Mouse (Mus musculus): ENCODE data around the gene Pdzd2. TPM values are rescaled to one million over a fixed set of nuclear protein-coding genes. Genes with fewer than 3 reads are reported as not detected.

Gene Pdzd2
- polyA plus RNA-seq, 1 experiment, result 9.3 TPM

GRCm38 (mm10) chr15:12713216-12713615 is 26.5 kb downstream of the Pdzd2 start:
- no peak overlapping the region for H3K27ac ChIP-seq (ENCODE audit: control insufficient read depth, insufficient read depth, low read depth, low read length)
- H3K4me3 ChIP-seq (ENCODE audit: control insufficient read depth, low read depth, low read length), result no peak overlapping the region
- no peaks in the 10 kb centered on the region for H3K36me3 ChIP-seq (ENCODE audit: control insufficient read depth, insufficient read depth, low read length)
- H3K4me1 ChIP-seq (ENCODE audit: control insufficient read depth, insufficient read depth, low read length), result no peaks in the 10 kb centered on the region
- no peaks in the 10 kb centered on the region for H3K27me3 ChIP-seq (ENCODE audit: control insufficient read depth, insufficient read depth, low read length)
- TF ChIP-seq CTCF (IDR thresholded peaks at IDR 0.05; ENCODE audit: control insufficient read depth, insufficient read depth, insufficient replicate concordance, low read depth, low read length) (no peak), POLR2A (IDR thresholded peaks at IDR 0.05; ENCODE audit: control insufficient read depth, low read depth, low read length) (no peak)

- Histone ChIP-seq H3K4me1 (ENCODE audit: control insufficient read depth, insufficient read depth, low read length) (no peaks in the 10 kb centered on the region), H3K27ac (ENCODE audit: control insufficient read depth, insufficient read depth, low read depth, low read length) (no peak overlapping the region), H3K36me3 (ENCODE audit: control insufficient read depth, insufficient read depth, low read length) (no peaks in the 10 kb centered on the region), H3K4me3 (ENCODE audit: control insufficient read depth, low read depth, low read length) (no peak overlapping the region), H3K27me3 (ENCODE audit: control insufficient read depth, insufficient read depth, low read length) (no peaks in the 10 kb centered on the region)
- TF ChIP-seq POLR2A (IDR thresholded peaks at IDR 0.05; ENCODE audit: control insufficient read depth, low read depth, low read length) (no peak), CTCF (IDR thresholded peaks at IDR 0.05; ENCODE audit: control insufficient read depth, insufficient read depth, insufficient replicate concordance, low read depth, low read length) (no peak)
Measured at GRCm38 (mm10) chr15:12710036-12710435, 29.7 kb downstream of the Pdzd2 start.

- Histone ChIP-seq H3K4me1 (ENCODE audit: control insufficient read depth, insufficient read depth, low read length) (no peaks in the 10 kb centered on the region), H3K4me3 (ENCODE audit: control insufficient read depth, low read depth, low read length) (no peak overlapping the region), H3K36me3 (ENCODE audit: control insufficient read depth, insufficient read depth, low read length) (no peaks in the 10 kb centered on the region), H3K27ac (ENCODE audit: control insufficient read depth, insufficient read depth, low read depth, low read length) (no peak overlapping the region), H3K27me3 (ENCODE audit: control insufficient read depth, insufficient read depth, low read length) (no peaks in the 10 kb centered on the region)
- TF ChIP-seq POLR2A (IDR thresholded peaks at IDR 0.05; ENCODE audit: control insufficient read depth, low read depth, low read length) (no peak), CTCF (IDR thresholded peaks at IDR 0.05; ENCODE audit: control insufficient read depth, insufficient read depth, insufficient replicate concordance, low read depth, low read length) (no peak)
Measured at GRCm38 (mm10) chr15:12708297-12708696, 31.4 kb downstream of the Pdzd2 start.

- no peak overlapping the region for H3K27ac ChIP-seq (ENCODE audit: control insufficient read depth, insufficient read depth, low read depth, low read length)
- no peaks in the 10 kb centered on the region for H3K36me3 ChIP-seq (ENCODE audit: control insufficient read depth, insufficient read depth, low read length)
- H3K4me3 ChIP-seq (ENCODE audit: control insufficient read depth, low read depth, low read length), result no peak overlapping the region
- no peaks in the 10 kb centered on the region for H3K4me1 ChIP-seq (ENCODE audit: control insufficient read depth, insufficient read depth, low read length)
- H3K27me3 ChIP-seq (ENCODE audit: control insufficient read depth, insufficient read depth, low read length), result no peaks in the 10 kb centered on the region
- no peak for TF ChIP-seq POLR2A (IDR thresholded peaks at IDR 0.05; ENCODE audit: control insufficient read depth, low read depth, low read length)
- no peak for TF ChIP-seq CTCF (IDR thresholded peaks at IDR 0.05; ENCODE audit: control insufficient read depth, insufficient read depth, insufficient replicate concordance, low read depth, low read length)
Measured at GRCm38 (mm10) chr15:12706902-12707301, 32.8 kb downstream of the Pdzd2 start.

- Histone ChIP-seq H3K27ac (ENCODE audit: control insufficient read depth, insufficient read depth, low read depth, low read length) (no peak overlapping the region), H3K4me3 (ENCODE audit: control insufficient read depth, low read depth, low read length) (no peak overlapping the region), H3K4me1 (ENCODE audit: control insufficient read depth, insufficient read depth, low read length) (no peaks in the 10 kb centered on the region), H3K36me3 (ENCODE audit: control insufficient read depth, insufficient read depth, low read length) (no peaks in the 10 kb centered on the region), H3K27me3 (ENCODE audit: control insufficient read depth, insufficient read depth, low read length) (no peaks in the 10 kb centered on the region)
- TF ChIP-seq POLR2A (IDR thresholded peaks at IDR 0.05; ENCODE audit: control insufficient read depth, low read depth, low read length) (no peak), CTCF (IDR thresholded peaks at IDR 0.05; ENCODE audit: control insufficient read depth, insufficient read depth, insufficient replicate concordance, low read depth, low read length) (no peak)
Measured at GRCm38 (mm10) chr15:12700367-12700766, 39.4 kb downstream of the Pdzd2 start.

GRCm38 (mm10) chr15:12697741-12698140 is 42.0 kb downstream of the Pdzd2 start:
- H3K36me3 ChIP-seq (ENCODE audit: control insufficient read depth, insufficient read depth, low read length), result no peaks in the 10 kb centered on the region
- H3K4me3 ChIP-seq (ENCODE audit: control insufficient read depth, low read depth, low read length), result no peak overlapping the region
- TF ChIP-seq CTCF (IDR thresholded peaks at IDR 0.05; ENCODE audit: control insufficient read depth, insufficient read depth, insufficient replicate concordance, low read depth, low read length) (no peak), POLR2A (IDR thresholded peaks at IDR 0.05; ENCODE audit: control insufficient read depth, low read depth, low read length) (no peak)
- H3K27ac ChIP-seq (ENCODE audit: control insufficient read depth, insufficient read depth, low read depth, low read length), result no peak overlapping the region
- no peaks in the 10 kb centered on the region for H3K4me1 ChIP-seq (ENCODE audit: control insufficient read depth, insufficient read depth, low read length)
- H3K27me3 ChIP-seq (ENCODE audit: control insufficient read depth, insufficient read depth, low read length), result no peaks in the 10 kb centered on the region

DNA sequence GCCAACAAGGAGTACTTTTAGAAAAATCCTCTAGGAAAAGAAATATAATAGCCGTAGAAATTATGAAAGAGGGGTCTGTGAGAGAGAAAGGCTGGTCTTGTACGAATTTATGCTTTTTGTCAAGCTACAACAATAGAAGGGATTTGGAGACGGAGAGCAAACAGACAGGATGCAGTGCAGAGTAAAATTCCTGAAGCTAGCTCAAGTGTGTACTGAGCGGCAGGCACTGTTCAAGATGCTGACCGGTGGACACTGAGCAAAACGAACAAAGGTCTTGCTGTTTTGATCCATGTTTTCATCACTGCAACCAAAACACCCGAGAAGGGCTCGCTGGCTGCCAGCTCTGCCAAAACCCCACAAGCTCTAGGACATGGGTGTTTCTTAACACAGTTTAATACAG is 42.8 kb downstream of the Pdzd2 start:
- Histone ChIP-seq H3K36me3 (ENCODE audit: control insufficient read depth, insufficient read depth, low read length) (no peaks in the 10 kb centered on the region), H3K4me1 (ENCODE audit: control insufficient read depth, insufficient read depth, low read length) (no peaks in the 10 kb centered on the region), H3K4me3 (ENCODE audit: control insufficient read depth, low read depth, low read length) (no peak overlapping the region), H3K27me3 (ENCODE audit: control insufficient read depth, insufficient read depth, low read length) (no peaks in the 10 kb centered on the region), H3K27ac (ENCODE audit: control insufficient read depth, insufficient read depth, low read depth, low read length) (no peak overlapping the region)
- TF ChIP-seq POLR2A (IDR thresholded peaks at IDR 0.05; ENCODE audit: control insufficient read depth, low read depth, low read length) (no peak), CTCF (IDR thresholded peaks at IDR 0.05; ENCODE audit: control insufficient read depth, insufficient read depth, insufficient replicate concordance, low read depth, low read length) (no peak)

Measured in testis, adult 2 months (tissue).